Mouse (Mus musculus) kidney, embryonic 15.5 days (tissue): ENCODE results near the gene AI597479. TPM values are rescaled to one million over a fixed set of nuclear protein-coding genes. Genes with fewer than 3 reads are reported as not detected.

Experiments used
- ATAC-seq: fragments of 200-750 bp; cut with Nextera tagmentation; replicated peaks from 2 replicates; pipeline ENCODE4 v1.8.0; 2017; ENCODE audit warnings: moderate TSS enrichment; ENCODE audit not compliant: low FRiP score
- H3K27ac ChIP-seq: fragments of 300-500 bp; sonication (generic); 2 replicates; pipeline ENCODE4 v1.5.1; 2015; ENCODE audit warnings: mild to moderate bottlenecking, inconsistent platforms
- H3K27me3 ChIP-seq: fragments of 300-500 bp; sonication (generic); 2 replicates; pipeline ENCODE4 v1.6.1; 2015; ENCODE audit warnings: inconsistent platforms
- H3K36me3 ChIP-seq: fragments of 300-500 bp; sonication (generic); 2 replicates; pipeline ENCODE4 v1.6.1; 2015; ENCODE audit warnings: inconsistent platforms
- H3K4me1 ChIP-seq: fragments of 300-500 bp; sonication (generic); 2 replicates; pipeline ENCODE4 v1.6.1; 2015; ENCODE audit warnings: inconsistent platforms
- H3K4me2 ChIP-seq: fragments of 300-500 bp; sonication (generic); 2 replicates; pipeline ENCODE4 v1.6.1; 2015; ENCODE audit warnings: moderate library complexity, mild to moderate bottlenecking, inconsistent platforms
- H3K4me3 ChIP-seq: fragments of 300-500 bp; sonication (generic); replicated peaks from 2 replicates; pipeline ENCODE4 v1.5.1; 2015; ENCODE audit warnings: mild to moderate bottlenecking, inconsistent platforms
- H3K9ac ChIP-seq: fragments of 300-500 bp; sonication (generic); 2 replicates; pipeline ENCODE4 v1.6.1; 2015; ENCODE audit warnings: mild to moderate bottlenecking, inconsistent platforms
- H3K9me3 ChIP-seq: fragments of 300-500 bp; sonication (generic); replicated peaks from 2 replicates; pipeline ENCODE4 v1.6.1; 2016; ENCODE audit warnings: inconsistent platforms
- WGBS: fragments of 180-500 bp; shearing (Covaris S2); methylation state at CpG from one replicate; pipeline ENCODE4 v1.1.7; 2015; ENCODE audit warnings: mixed read lengths; 5-methylcytosine and 5-hydroxymethylcytosine counted together
- polyA plus RNA-seq: library from polyadenylated mRNA; unstranded; fragments of >200 nt; fragmentation: Nextera tagmentation; extraction: Ambion mirVana; gene quantifications from 2 replicates; pipeline ENCODE4 v1.2.1, GENCODE M21; 2015

The AI597479 gene
- polyA plus RNA-seq, 1 experiment from 2014 or later: 31.0 TPM

- no peaks in the 10 kb centered on the region for H3K36me3 ChIP-seq
- H3K9me3 ChIP-seq: no peaks in the 10 kb centered on the region
- peaks cover 42% of the 10 kb centered on the region for H3K4me1 ChIP-seq
- H3K27me3 ChIP-seq: no peaks in the 10 kb centered on the region
- H3K4me3 ChIP-seq: 0 out of 2 replicates have a peak overlapping the region, but pooled peaks have one; percentile 73
- no peak for ATAC-seq
- 94% methylated on average over 5 of the region's 5 CpGs for WGBS
- H3K27ac ChIP-seq: peak overlapping the region; percentile 90; the same call in 1 of the 2 replicates
- H3K9ac ChIP-seq: no peak overlapping the region
- no peak overlapping the region for H3K4me2 ChIP-seq
These were observed 66.1 kb downstream of the AI597479 start for GRCm38 (mm10) chr1:43164582-43164981.

Other genes starting within 250 kb of the AI597479 start
- 56.3 and 58.8 TPM in 2 replicates for gene Mrps9, start 247.5 kb upstream of the AI597479 start, polyA plus RNA-seq
- 13.1 and 13.4 TPM in 2 replicates for gene Gpr45, start 145.8 kb upstream of the AI597479 start, polyA plus RNA-seq
- gene Tgfbrap1, start 73 bp upstream of the AI597479 start, polyA plus RNA-seq: 11.0 and 11.5 TPM in 2 replicates
- 90.7 and 92.4 TPM in 2 replicates for gene Fhl2, start 98.3 kb downstream of the AI597479 start, polyA plus RNA-seq